Mouse (Mus musculus) intestine, postnatal 0 days (tissue): ENCODE measurements around the gene Bbx. TPM values are rescaled to one million over a fixed set of nuclear protein-coding genes. Genes with fewer than 3 reads are reported as not detected.

ENCODE experiments used
- ATAC-seq: fragments of 200-750 bp; cut with Nextera tagmentation; 2 replicates; pipeline ENCODE4 v1.8.0; 2017; ENCODE audit warnings: mild to moderate bottlenecking, moderate TSS enrichment, moderate library complexity
- H3K27ac ChIP-seq: fragments of 300-500 bp; sonication (generic); 2 replicates; pipeline ENCODE4 v1.5.1; 2014; ENCODE audit warnings: mild to moderate bottlenecking, low read depth, low read length, moderate library complexity
- H3K27me3 ChIP-seq: fragments of 300-500 bp; sonication (generic); replicated peaks from 2 replicates; pipeline ENCODE4 v1.6.1; 2014; ENCODE audit warnings: low read length, mixed read lengths; ENCODE audit not compliant: control insufficient read depth, insufficient read depth
- H3K36me3 ChIP-seq: fragments of 300-500 bp; sonication (generic); 2 replicates; pipeline ENCODE4 v1.6.1; 2014; ENCODE audit warnings: mild to moderate bottlenecking, moderate library complexity; ENCODE audit not compliant: control insufficient read depth, insufficient read depth
- H3K4me1 ChIP-seq: fragments of 300-500 bp; sonication (generic); replicated peaks from 2 replicates; pipeline ENCODE4 v1.6.1; 2014; ENCODE audit warnings: antibody characterized with exemption, low read length, mixed read lengths; ENCODE audit not compliant: control insufficient read depth, insufficient read depth
- H3K4me2 ChIP-seq: fragments of 300-500 bp; sonication (generic); replicated peaks from 2 replicates; pipeline ENCODE4 v1.6.1; 2014; ENCODE audit warnings: low read depth, mild to moderate bottlenecking, moderate library complexity
- H3K4me3 ChIP-seq: fragments of 300-500 bp; sonication (generic); 2 replicates; pipeline ENCODE4 v1.5.1; 2014; ENCODE audit warnings: low read depth, low read length
- H3K9ac ChIP-seq: fragments of 300-500 bp; sonication (generic); 2 replicates; pipeline ENCODE4 v1.6.1; 2014; ENCODE audit warnings: mild to moderate bottlenecking, low read depth, low read length
- H3K9me3 ChIP-seq: fragments of 300-500 bp; sonication (generic); 2 replicates; pipeline ENCODE4 v1.6.1; 2016; ENCODE audit warnings: mixed run types; ENCODE audit not compliant: control insufficient read depth
- CTCF ChIP-seq: sonication (generic); IDR thresholded peaks from 2 replicates; pipeline ENCODE4 v1.5.1; 2016; ENCODE audit warnings: low read depth, mild to moderate bottlenecking, control low read depth, antibody characterized with exemption, moderate library complexity
- WGBS: fragments of 180-500 bp; shearing (Covaris S2); extraction: QIAGEN DNeasy Blood & Tissue Kit; methylation state at CpG from one replicate; pipeline ENCODE4 v1.1.7; 2014; 5-methylcytosine and 5-hydroxymethylcytosine counted together
- polyA plus RNA-seq: library from polyadenylated mRNA; unstranded; fragments of >200 nt; fragmentation: Nextera tagmentation; extraction: Ambion mirVana; gene quantifications from 2 replicates; pipeline ENCODE4 v1.2.1, GENCODE M21; 2015

Gene Bbx
- polyA plus RNA-seq, 1 experiment from 2014 or later = 14.6 TPM

- Histone ChIP-seq H3K4me1 (no peaks in the 10 kb centered on the region), H3K9ac (no peak overlapping the region), H3K9me3 (no peaks in the 10 kb centered on the region), H3K36me3 (no peaks in the 10 kb centered on the region), H3K4me2 (no peak overlapping the region), H3K27ac (no peak overlapping the region), H3K27me3 (no peaks in the 10 kb centered on the region), H3K4me3 (no peak overlapping the region)
- 69% methylated on average over 8 of the region's 8 CpGs for WGBS
- ATAC-seq = no peak
- no peak for TF ChIP-seq CTCF
Observed at GRCm38 (mm10) chr16:50298743-50299443, 133.3 kb downstream of the Bbx start.

GRCm38 (mm10) chr16:50293502-50294228 is 138.5 kb downstream of the Bbx start:
- no peaks in the 10 kb centered on the region for H3K4me1 ChIP-seq
- no peak overlapping the region for H3K27ac ChIP-seq
- no peaks in the 10 kb centered on the region for H3K9me3 ChIP-seq
- H3K36me3 ChIP-seq = no peaks in the 10 kb centered on the region
- 71% methylated on average over 4 of the region's 4 CpGs for WGBS
- ATAC-seq = no peak
- no peaks in the 10 kb centered on the region for H3K27me3 ChIP-seq
- peak; percentile 65 for TF ChIP-seq CTCF
- no peak overlapping the region for H3K4me3 ChIP-seq
- no peak overlapping the region for H3K9ac ChIP-seq
- H3K4me2 ChIP-seq = no peak overlapping the region

GRCm38 (mm10) chr16:50292834-50293233 is 139.4 kb downstream of the Bbx start:
- Histone ChIP-seq H3K4me3 (no peak overlapping the region), H3K36me3 (no peaks in the 10 kb centered on the region), H3K4me1 (no peaks in the 10 kb centered on the region), H3K27ac (no peak overlapping the region), H3K27me3 (no peaks in the 10 kb centered on the region), H3K9ac (no peak overlapping the region), H3K9me3 (no peaks in the 10 kb centered on the region), H3K4me2 (no peak overlapping the region)
- ATAC-seq = no peak
- 65% methylated on average over 5 of the region's 5 CpGs for whole genome bisulfite sequencing
- no peak for TF ChIP-seq CTCF

- WGBS = 44% methylated on average over 5 of the region's 5 CpGs
- no peak overlapping the region for H3K27ac ChIP-seq
- H3K9ac ChIP-seq = no peak overlapping the region
- no peak for ATAC-seq
- no peaks in the 10 kb centered on the region for H3K4me1 ChIP-seq
- H3K9me3 ChIP-seq = no peaks in the 10 kb centered on the region
- H3K27me3 ChIP-seq = no peaks in the 10 kb centered on the region
- H3K4me2 ChIP-seq = no peak overlapping the region
- H3K36me3 ChIP-seq = no peaks in the 10 kb centered on the region
- no peak for TF ChIP-seq CTCF
- no peak overlapping the region for H3K4me3 ChIP-seq
Observed at GRCm38 (mm10) chr16:50289764-50290163, 142.4 kb downstream of the Bbx start.

- no peak for TF ChIP-seq CTCF
- Histone ChIP-seq H3K4me3 (no peak overlapping the region), H3K27me3 (no peaks in the 10 kb centered on the region), H3K4me1 (no peaks in the 10 kb centered on the region), H3K4me2 (no peak overlapping the region), H3K9ac (no peak overlapping the region), H3K9me3 (no peaks in the 10 kb centered on the region), H3K27ac (no peak overlapping the region), H3K36me3 (no peaks in the 10 kb centered on the region; the same call in 1 of the 2 replicates)
- ATAC-seq = no peak
- 78% methylated on average over 4 of the region's 4 CpGs for WGBS
Observed at GRCm38 (mm10) chr16:50272813-50273212, 159.4 kb downstream of the Bbx start.

- Histone ChIP-seq H3K36me3 (peaks cover 7% of the 10 kb centered on the region; the same call in 1 of the 2 replicates), H3K27ac (no peak overlapping the region), H3K27me3 (no peaks in the 10 kb centered on the region), H3K9me3 (no peaks in the 10 kb centered on the region), H3K9ac (no peak overlapping the region), H3K4me3 (no peak overlapping the region), H3K4me1 (no peaks in the 10 kb centered on the region), H3K4me2 (no peak overlapping the region)
- WGBS = 93% methylated on average over 4 of the region's 4 CpGs
- ATAC-seq = no peak
- no peak for TF ChIP-seq CTCF
Observed at GRCm38 (mm10) chr16:50262647-50263046, 169.5 kb downstream of the Bbx start.
